Mouse (Mus musculus) liver, embryonic 14.5 days (tissue): ENCODE data around the gene Coq8b. TPM values are rescaled to one million over a fixed set of nuclear protein-coding genes. Genes with fewer than 3 reads are reported as not detected.
A peak's percentile ranks its signal among the peaks of the same experiment; 100 is the strongest.

Source experiments
- ATAC-seq: fragments of 200-750 bp; cut with Nextera tagmentation; 2 replicates; pipeline ENCODE4 v1.8.0; 2017; ENCODE audit warnings: moderate number of reproducible peaks, mild to moderate bottlenecking, moderate library complexity; ENCODE audit not compliant: insufficient read depth
- DNase-seq, 3 experiments: peaks; one replicate each; pipeline ENCODE4 v3.0.0-alpha.2; 2012 to 2013; ENCODE audit warnings: low read depth in 3 of 3, low spot score in 3 of 3
- H3K27ac ChIP-seq: fragments of 300-500 bp; sonication (generic); 2 replicates; pipeline ENCODE4 v1.5.1; 2014; ENCODE audit warnings: moderate library complexity, mild to moderate bottlenecking, control low read depth, inconsistent platforms
- H3K27me3 ChIP-seq: fragments of 300-500 bp; sonication (generic); 2 replicates; pipeline ENCODE4 v1.6.1; 2014; ENCODE audit warnings: mild to moderate bottlenecking, low read length, moderate library complexity; ENCODE audit not compliant: control insufficient read depth, insufficient read depth
- H3K36me3 ChIP-seq: fragments of 300-500 bp; sonication (generic); replicated peaks from 2 replicates; pipeline ENCODE4 v1.6.1; 2014; ENCODE audit warnings: low read depth; ENCODE audit not compliant: control insufficient read depth, insufficient read depth
- H3K4me1 ChIP-seq, 2 experiments: fragments of 200-500 bp in 1 of 2; fragments of 300-500 bp in 1 of 2; sonication (generic) in 1 of 2; replicated peaks; 2 replicates each; pipeline ENCODE4 v1.6.1; 2012 to 2014; ENCODE audit warnings: antibody characterized with exemption in 1 of 2, inconsistent platforms in 1 of 2, low read length in 1 of 2; ENCODE audit not compliant: control insufficient read depth in 2 of 2, insufficient read depth in 2 of 2
- H3K4me2 ChIP-seq: fragments of 300-500 bp; sonication (generic); 2 replicates; pipeline ENCODE4 v1.6.1; 2014; ENCODE audit warnings: low read depth, mild to moderate bottlenecking, control low read depth, moderate library complexity
- H3K4me3 ChIP-seq, 2 experiments: fragments of 200-500 bp in 1 of 2; fragments of 300-500 bp in 1 of 2; sonication (generic) in 1 of 2; 2 replicates each; pipeline ENCODE4 v1.5.1; 2012 to 2014; ENCODE audit warnings: low read depth in 2 of 2, low read length in 2 of 2, mild to moderate bottlenecking in 2 of 2, control low read depth in 1 of 2, inconsistent platforms in 1 of 2, moderate library complexity in 1 of 2; ENCODE audit not compliant: insufficient read depth in 1 of 2
- H3K9ac ChIP-seq: fragments of 300-500 bp; sonication (generic); replicated peaks from 2 replicates; pipeline ENCODE4 v1.6.1; 2014; ENCODE audit warnings: mild to moderate bottlenecking, control low read depth, moderate library complexity
- H3K9me3 ChIP-seq: fragments of 300-500 bp; sonication (generic); 2 replicates; pipeline ENCODE4 v1.6.1; 2016; ENCODE audit warnings: low read length, mixed read lengths; ENCODE audit not compliant: control insufficient read depth
- CTCF ChIP-seq: IDR thresholded peaks from 2 replicates; pipeline ENCODE4 v1.5.1; 2016; ENCODE audit warnings: antibody characterized with exemption, low read depth, control low read depth
- EP300 ChIP-seq: IDR thresholded peaks from 2 replicates; pipeline ENCODE4 v1.6.1; 2016; ENCODE audit warnings: antibody characterized with exemption, low read depth
- WGBS: fragments of 180-500 bp; shearing (Covaris S2); extraction: QIAGEN DNeasy Blood & Tissue Kit; methylation state at CpG from one replicate; pipeline ENCODE4 v1.1.7; 2014; ENCODE audit not compliant: insufficient replicate concordance; 5-methylcytosine and 5-hydroxymethylcytosine counted together
- polyA plus RNA-seq, 2 experiments: library from polyadenylated mRNA; depleted of rRNA in 1 of 2; stranded (reverse) in 1 of 2; unstranded in 1 of 2; fragments of >200 nt; fragmentation: Nextera tagmentation in 1 of 2; extraction: Ambion mirVana in 1 of 2; gene quantifications; 2 replicates each; pipeline versions ENCODE4 v1.2.1 to v1.2.3; 2012 to 2014

The Coq8b gene
- polyA plus RNA-seq (2012; rRNA removed) (9.3 and 12.4 TPM in 2 replicates), polyA plus RNA-seq (2014; fragmentation: Nextera tagmentation; extraction: Ambion mirVana) (17.7 and 19.8 TPM in 2 replicates)

DNA sequence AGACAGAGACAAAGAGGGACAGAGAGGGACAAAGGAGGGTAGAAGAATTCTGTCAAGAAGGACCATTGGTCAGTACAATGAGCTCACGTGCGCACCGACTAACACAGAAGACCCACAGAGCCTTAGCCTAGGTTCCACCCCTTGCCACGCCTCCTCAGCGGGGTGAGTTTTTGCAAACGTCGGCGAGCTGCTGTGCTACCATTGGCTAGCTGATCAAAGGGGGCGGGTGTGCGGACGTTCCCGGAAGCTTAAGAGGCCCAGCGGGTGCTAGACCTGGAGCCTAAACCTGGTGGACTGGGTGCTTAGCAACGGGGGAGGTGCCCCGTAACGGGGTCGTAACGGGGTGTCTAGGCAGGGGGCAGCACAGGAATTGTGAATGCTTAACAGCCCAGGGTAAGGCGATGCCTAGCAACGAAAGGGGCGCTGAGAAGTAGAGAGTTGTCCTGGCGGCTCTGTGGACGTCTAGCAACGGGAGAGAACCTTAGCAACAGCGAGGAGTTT lies at the start of gene Coq8b:
Coq8b (plus strand) TSS at position 243 of the 501 bp plus-strand sequence.
- peaks cover 12% of the 10 kb centered on the region in 2 experiments for H3K4me1 ChIP-seq
- H3K9me3 ChIP-seq: no peaks in the 10 kb centered on the region
- peak within 1 kb of the TSS; percentile 59 to 92 for H3K4me3 ChIP-seq
- WGBS: under 1% methylated on average over 25 of the region's 25 CpGs
- DNase-seq (peak; percentile 90 to 93 (median 91)), ATAC-seq (peak; percentile 83)
- peak within 1 kb of the TSS; percentile 38 for H3K9ac ChIP-seq
- H3K36me3 ChIP-seq: no peaks in the 10 kb centered on the region
- H3K4me2 ChIP-seq: peak within 1 kb of the TSS; percentile 73
- no peak within 1 kb of the TSS for H3K27ac ChIP-seq
- peak; percentile 37; the same call in 1 of the 2 replicates for TF ChIP-seq CTCF
- TF ChIP-seq EP300: no peak
- no peaks in the 10 kb centered on the region for H3K27me3 ChIP-seq

DNA sequence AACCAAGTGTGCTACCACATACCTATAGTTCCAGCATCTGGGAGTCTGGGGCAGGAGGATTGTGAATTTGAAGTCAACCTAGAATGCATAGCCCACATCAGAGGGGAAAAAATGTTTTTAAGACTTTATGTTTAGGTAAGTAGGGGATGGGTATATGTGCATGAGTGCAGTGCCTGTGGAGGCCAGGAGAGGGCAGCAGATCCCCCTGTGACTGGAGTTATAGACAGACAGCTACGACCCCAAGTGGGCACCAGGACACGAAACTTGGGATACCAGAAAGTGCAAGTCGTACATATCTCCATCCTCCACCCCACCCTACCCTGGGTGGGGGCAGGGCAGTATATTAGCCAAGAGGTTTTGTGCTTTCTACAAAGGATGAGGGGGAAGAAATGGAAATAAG lies 47.9 kb upstream of the Coq8b start:
- WGBS: 22% methylated on average over 3 of the region's 3 CpGs
- H3K27me3 ChIP-seq: no peaks in the 10 kb centered on the region
- H3K9ac ChIP-seq: no peak overlapping the region
- no peaks in the 10 kb centered on the region for H3K9me3 ChIP-seq
- no peak overlapping the region for H3K27ac ChIP-seq
- ATAC-seq: no peak
- H3K4me1 ChIP-seq: peaks cover 0 to 3% of the 10 kb centered on the region in 2 experiments; a peak in 1 of 4 replicates
- no peak overlapping the region for H3K4me2 ChIP-seq
- peak in 1 of 3 experiments; percentile 30 for DNase-seq
- H3K36me3 ChIP-seq: peaks cover 34% of the 10 kb centered on the region
- no peak overlapping the region for H3K4me3 ChIP-seq
- no peak for TF ChIP-seq EP300
- peak; percentile 88 for TF ChIP-seq CTCF

DNA sequence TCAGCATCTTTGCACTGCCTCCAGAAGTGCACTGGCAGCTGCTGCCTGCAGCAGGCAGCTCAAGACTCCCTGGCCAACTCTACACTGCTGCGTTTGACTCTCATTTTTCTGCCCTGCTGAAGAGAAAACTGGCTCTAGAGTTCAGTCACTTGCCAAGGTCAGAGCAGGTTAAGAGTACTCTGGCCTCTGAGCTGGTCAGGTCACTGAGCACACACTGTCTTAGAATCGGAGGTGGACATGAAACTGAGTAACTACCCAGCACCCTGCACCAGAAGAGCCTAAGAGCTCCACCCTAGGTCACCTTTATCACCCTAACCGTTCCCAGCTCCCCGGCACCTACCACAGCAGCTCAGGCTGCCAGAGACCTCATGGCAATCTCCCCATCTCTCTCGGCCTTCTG lies 46.8 kb upstream of the Coq8b start:
- ATAC-seq (no peak), DNase-seq (no peak)
- Histone ChIP-seq H3K9ac (no peak overlapping the region), H3K4me1 (no peaks in the 10 kb centered on the region), H3K27ac (no peak overlapping the region), H3K36me3 (peaks cover 41% of the 10 kb centered on the region), H3K4me3 (no peak overlapping the region), H3K27me3 (no peaks in the 10 kb centered on the region), H3K9me3 (no peaks in the 10 kb centered on the region), H3K4me2 (no peak overlapping the region)
- TF ChIP-seq EP300 (no peak), CTCF (no peak)
- WGBS: 74% methylated on average over 5 of the region's 5 CpGs

DNA sequence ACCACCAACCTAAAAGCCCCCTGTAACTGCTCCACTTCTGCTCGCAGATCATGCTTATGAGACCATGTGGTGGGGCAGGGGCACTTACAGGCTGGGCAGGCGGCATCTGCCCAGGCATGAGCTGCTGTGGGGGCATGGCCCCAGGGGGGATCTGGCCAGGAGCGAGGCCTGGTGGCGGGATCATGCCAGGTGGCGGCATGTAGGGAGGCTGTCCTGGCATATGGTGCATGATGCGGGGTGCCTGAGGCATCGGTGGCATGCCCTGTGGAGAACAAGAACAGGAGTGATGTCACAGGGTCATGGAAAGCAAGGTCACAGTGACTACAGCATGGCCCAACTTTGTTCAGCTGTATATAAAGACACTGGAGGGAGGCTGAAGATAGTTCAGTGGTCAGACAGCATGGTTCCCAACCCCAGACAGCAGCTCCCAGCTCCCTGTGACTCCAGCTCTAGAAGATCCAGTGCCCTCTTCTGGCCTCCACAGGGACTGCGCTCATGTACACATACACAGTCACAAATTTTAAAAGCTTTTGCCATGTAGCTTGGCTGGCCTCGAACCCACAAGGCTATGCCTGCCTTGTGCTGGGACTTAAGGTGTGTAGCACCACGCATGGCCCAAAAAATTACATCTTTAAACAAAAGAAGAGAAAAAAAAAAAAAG lies 43.4 kb upstream of the Coq8b start:
- no peak overlapping the region for H3K27ac ChIP-seq
- H3K9ac ChIP-seq: no peak overlapping the region
- H3K27me3 ChIP-seq: no peaks in the 10 kb centered on the region
- no peak for DNase-seq
- H3K36me3 ChIP-seq: peaks cover 68% of the 10 kb centered on the region
- no peak for ATAC-seq
- WGBS: 83% methylated on average over 10 of the region's 10 CpGs
- no peaks in the 10 kb centered on the region for H3K9me3 ChIP-seq
- H3K4me3 ChIP-seq: no peak overlapping the region
- H3K4me2 ChIP-seq: no peak overlapping the region
- H3K4me1 ChIP-seq: peaks cover under 1 to 1% of the 10 kb centered on the region in 2 experiments; a peak in 2 of 4 replicates
- no peak for TF ChIP-seq EP300
- peak; percentile 58 for TF ChIP-seq CTCF

DNA sequence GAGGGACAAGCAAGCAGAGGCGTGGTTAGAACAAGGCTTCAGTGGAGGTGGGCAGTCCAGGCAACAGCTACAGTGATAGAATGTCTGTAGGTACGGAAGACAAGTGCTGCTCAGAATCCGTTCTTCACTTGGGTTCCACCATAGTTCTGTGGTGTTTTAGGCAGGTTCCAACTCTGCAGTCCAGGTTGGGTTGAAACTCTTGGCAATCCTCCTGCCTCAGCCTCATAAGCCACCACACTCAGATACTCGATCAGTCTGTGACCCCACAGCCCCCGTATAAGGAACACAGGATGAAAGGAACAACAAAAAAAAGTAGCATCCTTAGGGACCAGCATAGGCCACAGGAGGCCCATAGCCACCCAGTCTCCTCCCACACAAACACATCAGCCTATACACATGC lies 40.4 kb upstream of the Coq8b start:
- DNase-seq (no peak), ATAC-seq (no peak)
- Histone ChIP-seq H3K36me3 (peaks cover 52% of the 10 kb centered on the region), H3K4me3 (no peak overlapping the region), H3K4me1 (peaks cover 11 to 16% of the 10 kb centered on the region in 2 experiments), H3K9ac (no peak overlapping the region), H3K27ac (no peak overlapping the region), H3K9me3 (no peaks in the 10 kb centered on the region), H3K4me2 (no peak overlapping the region), H3K27me3 (no peaks in the 10 kb centered on the region)
- TF ChIP-seq EP300 (no peak), CTCF (no peak)
- WGBS: 76% methylated on average over 5 of the region's 5 CpGs
